Mouse (Mus musculus): ENCODE results near the gene Ndufb10.
A peak's percentile ranks its signal among the peaks of the same experiment; 100 is the strongest.
"Not testable (repeated sequence)": the region's sequence is repeated elsewhere in the genome, so short reads cannot be mapped to it uniquely, and the experiment has no call there.

GRCm38 (mm10) chr17:24718938-24719337, 5.3 kb downstream of the Ndufb10 start:
- TF ChIP-seq CTCF (IDR thresholded peaks at IDR 0.05; ENCODE audit: low read depth), result peak; percentile 51
- not testable (repeated sequence) for TF ChIP-seq EP300 (optimal IDR thresholded peaks at IDR 0.05)

Data from stomach, postnatal 0 days (tissue).